9 mouse cellular contexts compared by ENCODE assay signal in the genomic region with DNA sequence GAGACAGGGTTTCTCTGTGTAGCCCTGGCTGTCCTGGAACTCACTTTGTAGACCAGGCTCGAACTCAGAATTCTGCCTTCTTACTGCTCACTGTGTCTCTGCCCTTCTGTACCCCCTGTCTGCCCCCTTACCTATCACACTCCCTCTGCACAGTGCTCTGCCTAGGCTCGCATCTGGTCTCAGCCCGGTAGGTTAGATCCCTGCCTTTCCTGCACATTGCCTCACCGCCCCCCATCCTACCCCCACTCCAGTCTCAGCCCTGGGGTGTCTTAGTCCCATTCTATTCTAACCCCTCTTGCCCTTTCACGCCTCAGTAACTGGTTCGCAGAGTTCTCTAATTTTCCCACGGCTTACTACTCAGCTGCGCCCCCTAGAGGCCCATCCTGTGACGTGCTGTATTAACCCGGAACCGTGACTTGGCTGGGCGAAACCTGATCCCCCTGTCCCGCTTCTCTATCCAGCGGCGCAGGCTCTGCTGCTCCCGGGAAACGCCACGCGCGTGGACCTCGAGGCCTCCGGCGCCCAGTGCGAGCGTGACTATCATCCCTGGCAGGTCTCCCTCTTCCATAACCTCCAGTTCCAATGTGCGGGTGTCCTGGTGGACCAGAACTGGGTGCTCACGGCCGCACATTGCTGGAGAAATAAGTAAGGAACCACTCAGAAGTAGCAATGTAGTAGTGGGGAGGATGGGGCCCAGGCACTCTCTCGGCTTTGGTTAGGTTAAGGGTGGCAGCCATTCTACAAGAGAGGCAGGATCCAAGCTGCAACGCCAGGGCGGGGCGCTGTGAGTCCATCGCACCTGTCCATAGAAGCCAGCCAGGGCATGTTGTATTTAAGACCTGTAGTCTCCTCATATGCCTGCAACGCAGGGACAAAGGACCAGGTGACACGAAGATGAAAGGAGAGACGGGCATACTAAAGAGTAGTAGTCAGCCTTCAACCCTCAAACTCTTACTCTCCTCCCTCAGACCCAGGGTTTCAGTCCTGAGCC. TPM values are rescaled to one million over a fixed set of nuclear protein-coding genes. Genes with fewer than 3 reads are reported as not detected.
DNase-seq lines count a peak whose midpoint lies in the region; ATAC-seq and TF ChIP-seq lines count a peak whose summit lies in the region.
"Had no signal": no experiment of that assay in that cellular context is flagged by ENCODE, and none has a peak within 500 bp of the region (broad histone marks: within the 10 kb centered on the region; RNA-seq: fewer than 3 reads in every experiment).

No protein-coding gene starts in this region.

- 8% methylated on average over 36 of the region's 36 CpGs for WGBS in forebrain, embryonic 14.5 days
- 8% methylated on average over 36 of the region's 36 CpGs for WGBS in lung, postnatal 0 days

- H3K27ac ChIP-seq in brown adipose tissue, adult 24 weeks (replicated peaks; ENCODE audit: low read depth, low read length): no peak overlapping the region
- H3K27ac ChIP-seq in forebrain, embryonic 14.5 days (ENCODE audit: low read depth, low read length): no peak overlapping the region
- no peak overlapping the region for H3K27ac ChIP-seq in lung, postnatal 0 days (ENCODE audit: low read length)

- peak overlapping the region; percentile 53 for H3K9ac ChIP-seq in forebrain, embryonic 14.5 days (ENCODE audit: low read length)
- no peak overlapping the region for H3K9ac ChIP-seq in lung, postnatal 0 days (replicated peaks; ENCODE audit: low read depth)

- TF ChIP-seq EP300 in lung, postnatal 0 days (IDR thresholded peaks at IDR 0.05): no peak

- 0 out of 2 replicates have a peak, but pooled peaks cover 6% of the 10 kb centered on the region for H3K4me1 ChIP-seq in brown adipose tissue, adult 24 weeks (ENCODE audit: control insufficient read depth, insufficient read depth, insufficient read length, low read length)
- H3K4me1 ChIP-seq in forebrain, embryonic 14.5 days (ENCODE audit: control insufficient read depth, insufficient read depth, low read length): no peaks in the 10 kb centered on the region
- peaks cover 3% of the 10 kb centered on the region; the same call in 1 of the 2 replicates for H3K4me1 ChIP-seq in lung, postnatal 0 days (ENCODE audit: insufficient read depth, low read depth, low read length)

- H3K4me3 ChIP-seq in brown adipose tissue, adult 24 weeks (ENCODE audit: insufficient read depth, low read depth, low read length): peak overlapping the region; percentile 51
- peak overlapping the region; percentile 20 for H3K4me3 ChIP-seq in forebrain, embryonic 14.5 days (ENCODE audit: low read depth, low read length)
- H3K4me3 ChIP-seq in lung, postnatal 0 days (ENCODE audit: low read depth, low read length): 0 out of 2 replicates have a peak overlapping the region, but pooled peaks have one; percentile 10

- H3K9me3 ChIP-seq in forebrain, embryonic 14.5 days (replicated peaks; ENCODE audit: control insufficient read depth, low read length): no peaks in the 10 kb centered on the region
- H3K9me3 ChIP-seq in lung, postnatal 0 days (ENCODE audit: low read length): no peaks in the 10 kb centered on the region

- ATAC-seq in forebrain, embryonic 14.5 days: peak; percentile 75
- ATAC-seq in lung, postnatal 0 days: peak; percentile 82

- peak; percentile 86 for TF ChIP-seq CTCF in lung, postnatal 0 days (IDR thresholded peaks at IDR 0.05)

- DNase-seq in CD8-positive naive resting alpha-beta T cell, adult 2 months (ENCODE audit: low read depth in 2 of 2, low spot score in 2 of 2): peak; percentile 65 to 77
- DNase-seq in forebrain, embryonic 14.5 days (ENCODE audit: low spot score): peak; percentile 75
- DNase-seq in heart, postnatal 36 days: peak; percentile 78 to 89
- DNase-seq in layer of hippocampus, adult 18-20 months (ENCODE audit: low spot score in 2 of 2): peak; percentile 27 to 77
- DNase-seq in lung, postnatal 0 days (ENCODE audit: low spot score): peak; percentile 88
- DNase-seq in ovary, postnatal 36 days (ENCODE audit: low spot score): peak; percentile 71
- DNase-seq in thymus, postnatal 36 days: peak; percentile 47 to 65

- H3K27me3 ChIP-seq in forebrain, embryonic 14.5 days (replicated peaks; ENCODE audit: control insufficient read depth, insufficient read depth, low read length): no peaks in the 10 kb centered on the region
- H3K27me3 ChIP-seq in lung, postnatal 0 days (replicated peaks; ENCODE audit: insufficient read depth, low read length): no peaks in the 10 kb centered on the region

- H3K4me2 ChIP-seq in forebrain, embryonic 14.5 days (ENCODE audit: low read length): peak overlapping the region; percentile 62
- H3K4me2 ChIP-seq in lung, postnatal 0 days (replicated peaks; ENCODE audit: low read depth, low read length): peak overlapping the region; percentile 62

- H3K36me3 ChIP-seq in forebrain, embryonic 14.5 days (ENCODE audit: control insufficient read depth, insufficient read depth, low read length): no peaks in the 10 kb centered on the region
- H3K36me3 ChIP-seq in lung, postnatal 0 days (ENCODE audit: insufficient read depth, low read length): no peaks in the 10 kb centered on the region

- intact Hi-C loops in heart, postnatal 36 days (cut with DNase I): loop anchor here (1.0 to 5.0 kb wide), 2 partner anchors 101 to 110 kb away; no protein-coding TSS in a partner anchor

RNA-seq across cellular contexts. Expression of gene Klk10, which starts 1.7 kb away (rescaled TPM):
- not detected in 2 replicates for polyA plus RNA-seq in brown adipose tissue, adult 24 weeks (2012; ENCODE audit: insufficient read depth, insufficient read length, missing spikeins)
- polyA plus RNA-seq in forebrain, embryonic 14.5 days (2014; fragmentation: Nextera tagmentation; extraction: Ambion mirVana): 0.13 TPM in 1 of 2 replicates, not detected in the other
- total RNA-seq in heart, postnatal 36 days (2021): under 1 TPM; 0.19 to 0.36 TPM
- total RNA-seq in layer of hippocampus, adult 18-20 months (2021): 1 to 10 TPM; 1.2 to 1.5 TPM
- polyA plus RNA-seq in lung, postnatal 0 days (2015; fragmentation: Nextera tagmentation; extraction: Ambion mirVana): 2.6 and 4.2 TPM in 2 replicates

RNA-seq across cellular contexts. Expression of gene Klk11, which starts 8.2 kb away (rescaled TPM):
- polyA plus RNA-seq in brown adipose tissue, adult 24 weeks (2012; ENCODE audit: insufficient read depth, insufficient read length, missing spikeins): not detected in 2 replicates
- not detected in 2 replicates for polyA plus RNA-seq in forebrain, embryonic 14.5 days (2014; fragmentation: Nextera tagmentation; extraction: Ambion mirVana)
- under 1 TPM; 0.22 to 0.33 TPM for total RNA-seq in heart, postnatal 36 days (2021)
- total RNA-seq in layer of hippocampus, adult 18-20 months (2021): not detected
- 1.2 and 1.3 TPM in 2 replicates for polyA plus RNA-seq in lung, postnatal 0 days (2015; fragmentation: Nextera tagmentation; extraction: Ambion mirVana)
- polyA plus RNA-seq: frontal cortex, adult 2 months had no signal

RNA-seq across cellular contexts. Expression of gene Klk9, which starts 9.1 kb away (rescaled TPM):
- not detected in 2 replicates for polyA plus RNA-seq in brown adipose tissue, adult 24 weeks (2012; ENCODE audit: insufficient read depth, insufficient read length, missing spikeins)
- polyA plus RNA-seq in forebrain, embryonic 14.5 days (2014; fragmentation: Nextera tagmentation; extraction: Ambion mirVana): not detected in 2 replicates
- total RNA-seq in heart, postnatal 36 days (2021): not detected
- not detected for total RNA-seq in layer of hippocampus, adult 18-20 months (2021)
- 0.15 and 0.25 TPM in 2 replicates for polyA plus RNA-seq in lung, postnatal 0 days (2015; fragmentation: Nextera tagmentation; extraction: Ambion mirVana)
- polyA plus RNA-seq: frontal cortex, adult 2 months had no signal

RNA-seq across cellular contexts. Expression of gene Klk12, which starts 13.9 kb away (rescaled TPM):
- not detected in 2 replicates for polyA plus RNA-seq in brown adipose tissue, adult 24 weeks (2012; ENCODE audit: insufficient read depth, insufficient read length, missing spikeins)
- 0.19 TPM in 1 of 2 replicates, not detected in the other for polyA plus RNA-seq in forebrain, embryonic 14.5 days (2014; fragmentation: Nextera tagmentation; extraction: Ambion mirVana)
- not detected for total RNA-seq in heart, postnatal 36 days (2021)
- total RNA-seq in layer of hippocampus, adult 18-20 months (2021): not detected
- not detected in 2 replicates for polyA plus RNA-seq in lung, postnatal 0 days (2015; fragmentation: Nextera tagmentation; extraction: Ambion mirVana)
- polyA plus RNA-seq: frontal cortex, adult 2 months had no signal

RNA-seq across cellular contexts. Expression of gene Klk8, which starts 14.8 kb away (rescaled TPM):
- polyA plus RNA-seq in brown adipose tissue, adult 24 weeks (2012; ENCODE audit: insufficient read depth, insufficient read length, missing spikeins): 2.3 and 3.4 TPM in 2 replicates
- 7.1 and 9.6 TPM in 2 replicates for polyA plus RNA-seq in forebrain, embryonic 14.5 days (2014; fragmentation: Nextera tagmentation; extraction: Ambion mirVana)
- 10 to 100 TPM; 10.4 to 12.2 TPM for total RNA-seq in heart, postnatal 36 days (2021)
- total RNA-seq in layer of hippocampus, adult 18-20 months (2021): 10 to 100 TPM; 22.3 to 27.7 TPM
- polyA plus RNA-seq in lung, postnatal 0 days (2015; fragmentation: Nextera tagmentation; extraction: Ambion mirVana): 41.9 and 47.1 TPM in 2 replicates
